Comparison of ENCODE assay signal across 22 mouse cellular contexts in genomic region chr13:39306851-39307250, GRCm38 (mm10).
A peak's percentile ranks its signal among the peaks of the same experiment; 100 is the strongest.
DNase-seq lines count a peak whose midpoint lies in the region; ATAC-seq lines count a peak whose summit lies in the region.
"Had no signal": no experiment of that assay in that cellular context is flagged by ENCODE, and none has a peak within 500 bp of the region (broad histone marks: within the 10 kb centered on the region; RNA-seq: fewer than 3 reads in every experiment).

No protein-coding gene starts in this region.

- 0 out of 2 replicates have a peak overlapping the region, but pooled peaks have one; percentile 34 for H3K27ac ChIP-seq in embryonic facial prominence, embryonic 13.5 days
- no peak overlapping the region for H3K27ac ChIP-seq in limb, embryonic 10.5 days
- no peak overlapping the region for H3K27ac ChIP-seq in liver, embryonic 11.5 days (ENCODE audit: low read depth, low read length)
- H3K27ac ChIP-seq in forebrain, embryonic 11.5 days (ENCODE audit: low read depth, low read length) = no peak overlapping the region
- H3K27ac ChIP-seq: forebrain, embryonic 15.5 days; hindbrain, embryonic 14.5 days; kidney, postnatal 0 days had no signal

- H3K4me2 ChIP-seq in embryonic facial prominence, embryonic 13.5 days = no peak overlapping the region
- no peak overlapping the region for H3K4me2 ChIP-seq in liver, embryonic 11.5 days
- no peak overlapping the region for H3K4me2 ChIP-seq in forebrain, embryonic 11.5 days (ENCODE audit: low read depth, low read length, severe bottlenecking)
- H3K4me2 ChIP-seq: forebrain, embryonic 15.5 days; hindbrain, embryonic 14.5 days had no signal

- H3K4me1 ChIP-seq in embryonic facial prominence, embryonic 13.5 days = peaks cover 19% of the 10 kb centered on the region
- H3K4me1 ChIP-seq in limb, embryonic 10.5 days = peaks cover 26% of the 10 kb centered on the region
- no peaks in the 10 kb centered on the region for H3K4me1 ChIP-seq in liver, embryonic 11.5 days (replicated peaks; ENCODE audit: control insufficient read depth, insufficient read depth, low read length)
- H3K4me1 ChIP-seq in forebrain, embryonic 11.5 days (replicated peaks; ENCODE audit: control insufficient read depth, insufficient read depth, low read length) = no peaks in the 10 kb centered on the region
- H3K4me1 ChIP-seq: forebrain, embryonic 15.5 days had no signal

- peak; percentile 76; the same call in 1 of the 2 replicates for ATAC-seq in embryonic facial prominence, embryonic 13.5 days (ENCODE audit: insufficient number of reproducible peaks, insufficient read depth, low FRiP score, low TSS enrichment, low read depth)
- ATAC-seq in liver, embryonic 11.5 days (replicated peaks; ENCODE audit: low FRiP score) = no peak
- ATAC-seq in forebrain, embryonic 11.5 days (replicated peaks; ENCODE audit: low FRiP score) = no peak
- ATAC-seq: forebrain, embryonic 15.5 days; midbrain, embryonic 16.5 days had no signal

- H3K4me3 ChIP-seq in embryonic facial prominence, embryonic 13.5 days = no peak overlapping the region
- no peak overlapping the region for H3K4me3 ChIP-seq in limb, embryonic 10.5 days
- H3K4me3 ChIP-seq in liver, embryonic 11.5 days (ENCODE audit: low read depth, low read length) = no peak overlapping the region
- H3K4me3 ChIP-seq in forebrain, embryonic 11.5 days (ENCODE audit: low read depth, low read length) = no peak overlapping the region
- H3K4me3 ChIP-seq: erythroblast, embryonic 14.5 days; forebrain, embryonic 15.5 days had no signal

- H3K9ac ChIP-seq in embryonic facial prominence, embryonic 13.5 days = no peak overlapping the region
- no peak overlapping the region for H3K9ac ChIP-seq in liver, embryonic 11.5 days (ENCODE audit: low read depth, low read length)
- no peak overlapping the region for H3K9ac ChIP-seq in forebrain, embryonic 11.5 days (ENCODE audit: low read length)
- H3K9ac ChIP-seq: forebrain, embryonic 15.5 days; hindbrain, embryonic 14.5 days had no signal

- H3K9me3 ChIP-seq in embryonic facial prominence, embryonic 13.5 days = no peaks in the 10 kb centered on the region
- no peaks in the 10 kb centered on the region for H3K9me3 ChIP-seq in limb, embryonic 10.5 days (replicated peaks)
- no peaks in the 10 kb centered on the region for H3K9me3 ChIP-seq in liver, embryonic 11.5 days (ENCODE audit: control insufficient read depth, low read length)
- no peaks in the 10 kb centered on the region for H3K9me3 ChIP-seq in forebrain, embryonic 11.5 days (ENCODE audit: control insufficient read depth, low read length)
- H3K9me3 ChIP-seq: forebrain, embryonic 15.5 days had no signal

- WGBS in embryonic facial prominence, embryonic 13.5 days = 20% methylated on average over 3 of the region's 3 CpGs
- whole genome bisulfite sequencing in limb, embryonic 10.5 days = 53% methylated on average over 3 of the region's 3 CpGs
- WGBS in liver, embryonic 11.5 days = 67% methylated on average over 3 of the region's 3 CpGs
- WGBS in forebrain, embryonic 11.5 days = 77% methylated on average over 3 of the region's 3 CpGs

- peaks cover 14% of the 10 kb centered on the region; the same call in 1 of the 2 replicates for H3K27me3 ChIP-seq in embryonic facial prominence, embryonic 13.5 days
- H3K27me3 ChIP-seq in limb, embryonic 10.5 days (ENCODE audit: low read depth, poor library complexity, severe bottlenecking) = 0 out of 2 replicates have a peak, but pooled peaks cover 5% of the 10 kb centered on the region
- no peaks in the 10 kb centered on the region for H3K27me3 ChIP-seq in liver, embryonic 11.5 days (replicated peaks; ENCODE audit: control insufficient read depth, insufficient read depth, low read length)
- no peaks in the 10 kb centered on the region for H3K27me3 ChIP-seq in forebrain, embryonic 11.5 days (ENCODE audit: control insufficient read depth, insufficient read depth, low read length)
- H3K27me3 ChIP-seq: forebrain, embryonic 15.5 days had no signal

- peak; percentile 36 for DNase-seq in embryo, embryonic 10 days (ENCODE audit: low spot score)
- no peak for DNase-seq in embryo, embryonic 9.5 days (ENCODE audit: extremely low spot score)
- DNase-seq in limb, embryonic 10.5 days (ENCODE audit: low spot score) = peak; percentile 32
- no peak for DNase-seq in spleen, adult 18-20 months
- DNase-seq in liver, embryonic 11.5 days (ENCODE audit: low spot score) = no peak
- no peak for DNase-seq in forebrain, embryonic 11.5 days (ENCODE audit: low spot score)
- DNase-seq: adrenal gland, postnatal 25 days; cerebellum, adult 8-10 months; cerebellum, postnatal 36 days; gastrocnemius, postnatal 10 days; heart, adult 18-20 months; heart, postnatal 36 days; kidney, adult 2 months; liver; lung, postnatal 4 days; thymus, postnatal 25 days had no signal

- no peaks in the 10 kb centered on the region for H3K36me3 ChIP-seq in embryonic facial prominence, embryonic 13.5 days
- no peaks in the 10 kb centered on the region for H3K36me3 ChIP-seq in limb, embryonic 10.5 days
- H3K36me3 ChIP-seq in liver, embryonic 11.5 days (ENCODE audit: control insufficient read depth, insufficient read depth, low read length) = no peaks in the 10 kb centered on the region
- no peaks in the 10 kb centered on the region for H3K36me3 ChIP-seq in forebrain, embryonic 11.5 days (ENCODE audit: control insufficient read depth, insufficient read depth, low read length)
- H3K36me3 ChIP-seq: forebrain, embryonic 15.5 days had no signal

Comparison
In these comparisons a context has a peak if more than half of its experiments do, and no peak if none do; other contexts are left out.
1. DNase-seq: peak in embryo, embryonic 10 days (single experiment) and limb, embryonic 10.5 days (single experiment); none in embryo, embryonic 9.5 days (single experiment), spleen, adult 18-20 months (0 of 2), liver, embryonic 11.5 days (single experiment) and forebrain, embryonic 11.5 days (single experiment).